Mouse (Mus musculus): ENCODE data around the gene Abhd5. TPM values are rescaled to one million over a fixed set of nuclear protein-coding genes. Genes with fewer than 3 reads are reported as not detected.

Abhd5 gene
- polyA plus RNA-seq (2012; rRNA removed): 15.9 and 17.6 TPM in 2 replicates

GRCm38 (mm10) chr9:122351303-122352024, at the start of gene Abhd5:
TSS of gene Abhd5 (plus strand) at chr9:122351608.

Other genes starting within 250 kb of the Abhd5 start
- 62.1 and 65.8 TPM in 2 replicates for gene Snrk, start 234.3 kb upstream of the Abhd5 start, polyA plus RNA-seq (2012; rRNA removed)
- 32.5 and 33.8 TPM in 2 replicates for gene Ano10, start 57.2 kb upstream of the Abhd5 start, polyA plus RNA-seq (2012; rRNA removed)

Measured in central nervous system, embryonic 14 days (tissue).